Mouse (Mus musculus) monocyte, adult 5-6 weeks (primary cell): ENCODE measurements around the gene 4933416C03Rik. TPM values are rescaled to one million over a fixed set of nuclear protein-coding genes. Genes with fewer than 3 reads are reported as not detected.

Experiments
- ATAC-seq: fragments of 153-309, 156-312 bp; replicated peaks from 2 replicates; pipeline ENCODE4 v1.8.0; 2017; ENCODE audit warnings: mild to moderate bottlenecking; ENCODE audit not compliant: low TSS enrichment, insufficient number of reproducible peaks, severe bottlenecking, poor library complexity, low FRiP score
- total RNA-seq: library from RNA; stranded (forward); fragments of 200-1000, 200-491, 200-594 nt; gene quantifications from 3 replicates; pipeline ENCODE4 v1.2.3, GENCODE M21; 2017

The 4933416C03Rik gene
- total RNA-seq, 1 experiment from 2014 or later, result 0.76 TPM

GRCm38 (mm10) chr10:116096466-116096865, 17.3 kb downstream of the 4933416C03Rik start:
- no peak for ATAC-seq

DNA sequence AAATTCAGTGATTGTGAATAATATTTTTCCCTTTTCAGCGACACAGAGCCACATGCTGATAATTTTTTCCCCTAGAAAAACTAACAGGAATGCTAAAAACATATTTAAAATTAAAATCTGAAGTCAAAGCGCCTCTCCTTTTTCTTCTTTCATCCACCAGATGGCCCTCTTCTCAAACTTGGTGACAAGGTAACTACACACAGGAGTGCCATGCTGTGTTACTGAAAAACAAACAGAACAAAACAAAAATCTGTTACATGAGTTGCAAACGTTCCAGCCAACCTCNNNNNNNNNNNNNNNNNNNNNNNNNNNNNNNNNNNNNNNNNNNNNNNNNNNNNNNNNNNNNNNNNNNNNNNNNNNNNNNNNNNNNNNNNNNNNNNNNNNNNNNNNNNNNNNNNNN, 29.8 kb downstream of the 4933416C03Rik start:
- no peak for ATAC-seq

DNA sequence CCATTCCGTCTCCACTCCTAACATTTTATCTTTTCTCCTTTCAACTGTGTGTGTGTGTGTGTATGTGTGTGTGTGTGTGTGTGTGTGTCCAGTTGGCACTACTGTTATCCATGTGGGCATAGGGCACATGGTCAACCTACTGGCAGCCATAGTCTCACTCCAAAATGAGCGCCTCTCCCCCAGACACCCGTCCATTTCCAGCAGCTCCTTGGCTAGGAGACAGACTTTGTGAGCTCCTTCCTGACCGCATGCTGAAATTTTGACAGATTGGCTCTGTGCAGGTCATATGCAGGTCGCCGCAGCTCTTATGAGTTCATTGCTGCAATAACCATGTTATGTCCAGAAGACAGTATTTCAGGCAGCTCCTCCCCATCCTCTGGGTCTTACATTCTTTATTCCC, 32.9 kb downstream of the 4933416C03Rik start:
- ATAC-seq, result no peak

DNA sequence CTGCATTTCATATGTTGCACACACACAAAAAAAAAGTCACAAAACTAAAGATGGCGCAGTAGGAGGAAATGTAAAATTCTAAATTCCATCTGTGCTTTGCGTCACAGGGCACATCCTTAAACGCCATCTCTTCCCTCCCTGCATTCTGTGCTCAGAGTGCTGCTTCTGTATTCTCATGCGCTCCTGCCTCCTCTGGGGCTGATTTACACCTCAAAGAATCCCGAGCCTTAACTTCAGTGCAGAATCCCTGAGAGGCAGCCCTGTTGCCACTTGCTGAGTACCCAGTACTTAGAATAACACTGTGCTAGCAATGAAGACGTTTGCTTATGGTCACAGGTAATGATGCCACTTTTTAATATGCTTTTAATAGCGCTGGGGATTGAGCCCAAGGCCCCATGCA, 34.3 kb downstream of the 4933416C03Rik start:
- no peak for ATAC-seq

- no peak for ATAC-seq
These were observed 35.1 kb downstream of the 4933416C03Rik start for GRCm38 (mm10) chr10:116078636-116079035.

DNA sequence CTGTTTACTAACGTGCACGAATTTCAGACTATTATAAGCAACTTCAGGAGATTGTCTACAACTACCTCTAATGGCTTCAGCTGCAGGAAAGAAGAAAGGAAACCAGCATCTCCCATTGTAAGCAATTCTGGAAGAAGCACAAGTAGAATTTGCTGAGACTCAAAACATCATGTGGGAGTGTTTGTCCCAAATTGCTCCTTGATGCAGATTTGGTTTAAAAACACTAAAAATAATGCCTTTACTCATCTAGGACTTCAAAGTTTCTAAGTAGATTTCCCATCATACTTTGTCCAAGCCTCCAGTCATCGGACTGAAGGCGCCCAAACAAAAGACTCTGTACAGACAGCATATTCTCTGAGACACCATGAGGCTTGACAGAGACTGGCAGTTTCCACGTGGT, 37.8 kb downstream of the 4933416C03Rik start:
- no peak for ATAC-seq

Other genes with a start within 250 kb of the 4933416C03Rik start
- gene Ptprr, start 95.7 kb downstream of the 4933416C03Rik start, total RNA-seq, result not detected in 3 replicates
- gene Ptprb, start 161.6 kb upstream of the 4933416C03Rik start, total RNA-seq, result not detected in 3 replicates